Mouse (Mus musculus): ENCODE data around the gene Fabp3. TPM values are rescaled to one million over a fixed set of nuclear protein-coding genes. Genes with fewer than 3 reads are reported as not detected.

Fabp3 gene
- total RNA-seq, 2 experiments from 2014 or later: 551 to 1,329 TPM

GRCm38 (mm10) chr4:130318122-130318521 lies 9.7 kb downstream of the Fabp3 start:
- TF ChIP-seq CTCF (IDR thresholded peaks at IDR 0.05): no peak
- H3K27ac ChIP-seq: peak overlapping the region; percentile 79
- no peak overlapping the region for H3K4me3 ChIP-seq
- DNase-seq: no peak
- intact Hi-C loops (cut with DNase I): no loop called here

GRCm38 (mm10) chr4:130319564-130319963 lies 11.2 kb downstream of the Fabp3 start:
- H3K27ac ChIP-seq: peak overlapping the region; percentile 79
- peak; percentile 17 for DNase-seq
- TF ChIP-seq CTCF (IDR thresholded peaks at IDR 0.05): no peak
- intact Hi-C loops (cut with DNase I): no loop called here
- no peak overlapping the region for H3K4me3 ChIP-seq

GRCm38 (mm10) chr4:130321640-130322039 lies 13.2 kb downstream of the Fabp3 start:
- no peak overlapping the region for H3K4me3 ChIP-seq
- intact Hi-C loops (cut with DNase I): no loop called here
- no peak overlapping the region for H3K27ac ChIP-seq
- peak; percentile 5 for DNase-seq
- no peak for TF ChIP-seq CTCF (IDR thresholded peaks at IDR 0.05)

GRCm38 (mm10) chr4:130322567-130322966 lies 14.2 kb downstream of the Fabp3 start:
- no peak for TF ChIP-seq CTCF (IDR thresholded peaks at IDR 0.05)
- peak; percentile 15 for DNase-seq
- Histone ChIP-seq H3K4me3 (no peak overlapping the region), H3K27ac (peak overlapping the region; percentile 79)
- intact Hi-C loops (cut with DNase I): no loop called here

- intact Hi-C loops (cut with DNase I): no loop called here
- Histone ChIP-seq H3K27ac (peak overlapping the region; percentile 79), H3K4me3 (no peak overlapping the region)
- TF ChIP-seq CTCF (IDR thresholded peaks at IDR 0.05): no peak
- DNase-seq: no peak
These were observed 14.8 kb downstream of the Fabp3 start for GRCm38 (mm10) chr4:130323165-130323564.

GRCm38 (mm10) chr4:130323607-130324006 lies 15.2 kb downstream of the Fabp3 start:
- Histone ChIP-seq H3K4me3 (no peak overlapping the region), H3K27ac (peak overlapping the region; percentile 79)
- TF ChIP-seq CTCF (IDR thresholded peaks at IDR 0.05): no peak
- intact Hi-C loops (cut with DNase I): no loop called here
- DNase-seq: peak; percentile 57

- no peak overlapping the region for H3K4me3 ChIP-seq
- H3K27ac ChIP-seq: no peak overlapping the region
- DNase-seq: peak; percentile 10
- TF ChIP-seq CTCF (IDR thresholded peaks at IDR 0.05): no peak
- intact Hi-C loops (cut with DNase I): no loop called here
These were observed 17.1 kb downstream of the Fabp3 start for GRCm38 (mm10) chr4:130325446-130325845.

- peak; percentile 13; the same call in 1 of the 2 replicates for TF ChIP-seq CTCF (IDR thresholded peaks at IDR 0.05)
- intact Hi-C loops (cut with DNase I): no loop called here
- H3K27ac ChIP-seq: peak overlapping the region; percentile 65
- H3K4me3 ChIP-seq: no peak overlapping the region
- DNase-seq: peak; percentile 34
These were observed 19.0 kb downstream of the Fabp3 start for GRCm38 (mm10) chr4:130327366-130327765.

- intact Hi-C loops (cut with DNase I): no loop called here
- no peak overlapping the region for H3K4me3 ChIP-seq
- TF ChIP-seq CTCF (IDR thresholded peaks at IDR 0.05): no peak
- no peak for DNase-seq
- no peak overlapping the region for H3K27ac ChIP-seq
These were observed 27.5 kb downstream of the Fabp3 start for GRCm38 (mm10) chr4:130335867-130336266.

- Histone ChIP-seq H3K27ac (no peak overlapping the region), H3K4me3 (no peak overlapping the region)
- TF ChIP-seq CTCF (IDR thresholded peaks at IDR 0.05): peak; percentile 86
- DNase-seq: peak; percentile 45
- intact Hi-C loops (cut with DNase I): loop anchor here (1.0 to 5.0 kb wide), 2 partner anchors 190 to 206 kb away; no protein-coding TSS in a partner anchor
These were observed 33.3 kb downstream of the Fabp3 start for GRCm38 (mm10) chr4:130341691-130342090.

GRCm38 (mm10) chr4:130349666-130350065 lies 41.3 kb downstream of the Fabp3 start:
- intact Hi-C loops (cut with DNase I): no loop called here
- Histone ChIP-seq H3K4me3 (no peak overlapping the region), H3K27ac (no peak overlapping the region)
- peak; percentile 37 for TF ChIP-seq CTCF (IDR thresholded peaks at IDR 0.05)
- no peak for DNase-seq

- no peak for DNase-seq
- intact Hi-C loops (cut with DNase I): no loop called here
- no peak overlapping the region for H3K4me3 ChIP-seq
- H3K27ac ChIP-seq: no peak overlapping the region
- TF ChIP-seq CTCF (IDR thresholded peaks at IDR 0.05): peak; percentile 17; the same call in 1 of the 2 replicates
These were observed 42.5 kb downstream of the Fabp3 start for GRCm38 (mm10) chr4:130350690-130351422.

GRCm38 (mm10) chr4:130352588-130352987 lies 44.2 kb downstream of the Fabp3 start:
- H3K27ac ChIP-seq: no peak overlapping the region
- intact Hi-C loops (cut with DNase I): no loop called here
- no peak for DNase-seq
- TF ChIP-seq CTCF (IDR thresholded peaks at IDR 0.05): no peak
- H3K4me3 ChIP-seq: no peak overlapping the region

- intact Hi-C loops (cut with DNase I): no loop called here
These were observed 49.6 kb downstream of the Fabp3 start for GRCm38 (mm10) chr4:130357946-130358345.

More at GRCm38 (mm10) chr4:130357946-130358345, 49.6 kb downstream of the Fabp3 start:
- Histone ChIP-seq H3K4me3 (no peak overlapping the region), H3K27ac (no peak overlapping the region)
- TF ChIP-seq CTCF (IDR thresholded peaks at IDR 0.05): no peak
- DNase-seq: no peak

Measured in gastrocnemius, adult 2 months (tissue).